Mouse (Mus musculus): ENCODE data around the gene Reep3.

DNA sequence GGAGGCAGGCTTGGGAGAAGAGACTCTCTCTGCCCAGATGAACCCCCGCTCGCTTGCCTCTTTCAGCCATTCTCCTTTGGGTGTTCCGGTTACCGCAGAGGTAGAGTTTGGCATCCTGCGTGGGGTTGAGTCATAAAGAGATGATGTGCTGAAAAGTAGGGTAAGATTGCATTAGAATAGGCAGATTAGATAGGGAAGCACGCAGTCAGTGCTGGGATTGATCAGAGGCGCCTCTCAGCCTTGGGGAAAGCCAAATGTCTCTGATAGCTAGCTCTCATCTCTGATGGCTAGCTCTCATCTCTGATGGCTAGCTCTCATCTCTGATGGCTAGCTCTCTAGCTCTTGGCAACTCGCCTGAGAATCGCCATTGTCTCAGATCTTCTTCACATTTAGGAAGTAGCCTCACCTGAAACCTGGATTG, 4.1 kb upstream of the Reep3 start:
- TF ChIP-seq CTCF (IDR thresholded peaks at IDR 0.05; ENCODE audit: borderline replicate concordance, extremely low read depth, insufficient read depth, insufficient read length) (no peak), POLR2A (IDR thresholded peaks at IDR 0.05; ENCODE audit: borderline replicate concordance, extremely low read depth, insufficient read depth, insufficient read length, poor library complexity, severe bottlenecking) (no peak)
